Mouse (Mus musculus) splenic B cell, adult 2 months (primary cell): ENCODE data around the gene Tmem206.

Experiments
- DNase-seq: peaks from one replicate; pipeline ENCODE4 v3.0.0-alpha.2; 2011; ENCODE audit warnings: low read depth, low spot score
- H3K27me3 ChIP-seq: 2 replicates; pipeline ENCODE4 v1.6.1; 2012; ENCODE audit warnings: mild to moderate bottlenecking, low read length, moderate library complexity, mixed read lengths; ENCODE audit not compliant: control insufficient read depth, poor library complexity, insufficient read depth, severe bottlenecking
- H3K36me3 ChIP-seq: 2 replicates; pipeline ENCODE4 v1.6.1; 2012; ENCODE audit warnings: mild to moderate bottlenecking, low read length, moderate library complexity, mixed read lengths; ENCODE audit not compliant: control insufficient read depth, poor library complexity, insufficient read depth, severe bottlenecking

Gene Tmem206

GRCm38 (mm10) chr1:191325726-191326232 lies at the start of gene Tmem206:
Gene Tmem206, plus strand, starts transcription at chr1:191325912.
- peak; percentile 98 for DNase-seq
- Histone ChIP-seq H3K27me3 (no peaks in the 10 kb centered on the region), H3K36me3 (no peaks in the 10 kb centered on the region)

GRCm38 (mm10) chr1:191276181-191276580 lies 49.5 kb upstream of the Tmem206 start:
- H3K36me3 ChIP-seq: no peaks in the 10 kb centered on the region
- no peak for DNase-seq
- no peaks in the 10 kb centered on the region for H3K27me3 ChIP-seq

- no peaks in the 10 kb centered on the region for H3K36me3 ChIP-seq
- peak; percentile 91 for DNase-seq
- no peaks in the 10 kb centered on the region for H3K27me3 ChIP-seq
Observed at GRCm38 (mm10) chr1:191277549-191278059, 48.1 kb upstream of the Tmem206 start.

- peak; percentile 61 for DNase-seq
- no peaks in the 10 kb centered on the region for H3K27me3 ChIP-seq
Observed at GRCm38 (mm10) chr1:191278324-191278723, 47.4 kb upstream of the Tmem206 start.

GRCm38 (mm10) chr1:191281171-191281570 lies 44.5 kb upstream of the Tmem206 start:
- H3K27me3 ChIP-seq: no peaks in the 10 kb centered on the region
- DNase-seq: peak; percentile 64
- no peaks in the 10 kb centered on the region for H3K36me3 ChIP-seq

More at GRCm38 (mm10) chr1:191278324-191278723, 47.4 kb upstream of the Tmem206 start:
- no peaks in the 10 kb centered on the region for H3K36me3 ChIP-seq

- Histone ChIP-seq H3K27me3 (no peaks in the 10 kb centered on the region), H3K36me3 (no peaks in the 10 kb centered on the region)
- peak; percentile 31 for DNase-seq
Observed at GRCm38 (mm10) chr1:191282319-191282718, 43.4 kb upstream of the Tmem206 start.

GRCm38 (mm10) chr1:191283110-191284040 lies 42.3 kb upstream of the Tmem206 start:
- no peak for DNase-seq
- H3K36me3 ChIP-seq: no peaks in the 10 kb centered on the region
- no peaks in the 10 kb centered on the region for H3K27me3 ChIP-seq

- H3K27me3 ChIP-seq: no peaks in the 10 kb centered on the region
- DNase-seq: no peak
- no peaks in the 10 kb centered on the region for H3K36me3 ChIP-seq
Observed at GRCm38 (mm10) chr1:191284502-191284901, 41.2 kb upstream of the Tmem206 start.

- peak; percentile 80 for DNase-seq
- H3K27me3 ChIP-seq: no peaks in the 10 kb centered on the region
- H3K36me3 ChIP-seq: no peaks in the 10 kb centered on the region
Observed at GRCm38 (mm10) chr1:191288762-191289161, 37.0 kb upstream of the Tmem206 start.

GRCm38 (mm10) chr1:191292348-191292747 lies 33.4 kb upstream of the Tmem206 start:
- no peak for DNase-seq
- H3K36me3 ChIP-seq: no peaks in the 10 kb centered on the region

GRCm38 (mm10) chr1:191293051-191293450 lies 32.7 kb upstream of the Tmem206 start:
- DNase-seq: no peak
- H3K36me3 ChIP-seq: no peaks in the 10 kb centered on the region
- H3K27me3 ChIP-seq: no peaks in the 10 kb centered on the region

More at GRCm38 (mm10) chr1:191292348-191292747, 33.4 kb upstream of the Tmem206 start:
- no peaks in the 10 kb centered on the region for H3K27me3 ChIP-seq

GRCm38 (mm10) chr1:191293996-191294795 lies 31.5 kb upstream of the Tmem206 start:
- no peaks in the 10 kb centered on the region for H3K27me3 ChIP-seq
- no peaks in the 10 kb centered on the region for H3K36me3 ChIP-seq
- DNase-seq: no peak

- no peaks in the 10 kb centered on the region for H3K36me3 ChIP-seq
- no peak for DNase-seq
- no peaks in the 10 kb centered on the region for H3K27me3 ChIP-seq
Observed at GRCm38 (mm10) chr1:191295784-191296183, 29.9 kb upstream of the Tmem206 start.

- H3K36me3 ChIP-seq: no peaks in the 10 kb centered on the region
- H3K27me3 ChIP-seq: no peaks in the 10 kb centered on the region
- DNase-seq: no peak
Observed at GRCm38 (mm10) chr1:191296445-191296844, 29.3 kb upstream of the Tmem206 start.
